Mouse (Mus musculus) intestine, postnatal 0 days (tissue): Measurements from ENCODE around the gene Car5a. TPM values are rescaled to one million over a fixed set of nuclear protein-coding genes. Genes with fewer than 3 reads are reported as not detected.

Experiments used
- ATAC-seq: fragments of 200-750 bp; cut with Nextera tagmentation; 2 replicates; pipeline ENCODE4 v1.8.0; 2017; ENCODE audit warnings: mild to moderate bottlenecking, moderate TSS enrichment, moderate library complexity
- H3K27ac ChIP-seq: fragments of 300-500 bp; sonication (generic); 2 replicates; pipeline ENCODE4 v1.5.1; 2014; ENCODE audit warnings: mild to moderate bottlenecking, low read depth, low read length, moderate library complexity
- H3K27me3 ChIP-seq: fragments of 300-500 bp; sonication (generic); replicated peaks from 2 replicates; pipeline ENCODE4 v1.6.1; 2014; ENCODE audit warnings: low read length, mixed read lengths; ENCODE audit not compliant: control insufficient read depth, insufficient read depth
- H3K36me3 ChIP-seq: fragments of 300-500 bp; sonication (generic); 2 replicates; pipeline ENCODE4 v1.6.1; 2014; ENCODE audit warnings: mild to moderate bottlenecking, moderate library complexity; ENCODE audit not compliant: control insufficient read depth, insufficient read depth
- H3K4me1 ChIP-seq: fragments of 300-500 bp; sonication (generic); replicated peaks from 2 replicates; pipeline ENCODE4 v1.6.1; 2014; ENCODE audit warnings: antibody characterized with exemption, low read length, mixed read lengths; ENCODE audit not compliant: control insufficient read depth, insufficient read depth
- H3K4me2 ChIP-seq: fragments of 300-500 bp; sonication (generic); replicated peaks from 2 replicates; pipeline ENCODE4 v1.6.1; 2014; ENCODE audit warnings: low read depth, mild to moderate bottlenecking, moderate library complexity
- H3K4me3 ChIP-seq: fragments of 300-500 bp; sonication (generic); 2 replicates; pipeline ENCODE4 v1.5.1; 2014; ENCODE audit warnings: low read depth, low read length
- H3K9ac ChIP-seq: fragments of 300-500 bp; sonication (generic); 2 replicates; pipeline ENCODE4 v1.6.1; 2014; ENCODE audit warnings: mild to moderate bottlenecking, low read depth, low read length
- H3K9me3 ChIP-seq: fragments of 300-500 bp; sonication (generic); 2 replicates; pipeline ENCODE4 v1.6.1; 2016; ENCODE audit warnings: mixed run types; ENCODE audit not compliant: control insufficient read depth
- CTCF ChIP-seq: sonication (generic); IDR thresholded peaks from 2 replicates; pipeline ENCODE4 v1.5.1; 2016; ENCODE audit warnings: low read depth, mild to moderate bottlenecking, control low read depth, antibody characterized with exemption, moderate library complexity
- WGBS: fragments of 180-500 bp; shearing (Covaris S2); extraction: QIAGEN DNeasy Blood & Tissue Kit; methylation state at CpG from one replicate; pipeline ENCODE4 v1.1.7; 2014; 5-methylcytosine and 5-hydroxymethylcytosine counted together
- polyA plus RNA-seq: library from polyadenylated mRNA; unstranded; fragments of >200 nt; fragmentation: Nextera tagmentation; extraction: Ambion mirVana; gene quantifications from 2 replicates; pipeline ENCODE4 v1.2.1, GENCODE M21; 2015

Gene Car5a
- polyA plus RNA-seq, 1 experiment from 2014 or later: 10.1 TPM

DNA sequence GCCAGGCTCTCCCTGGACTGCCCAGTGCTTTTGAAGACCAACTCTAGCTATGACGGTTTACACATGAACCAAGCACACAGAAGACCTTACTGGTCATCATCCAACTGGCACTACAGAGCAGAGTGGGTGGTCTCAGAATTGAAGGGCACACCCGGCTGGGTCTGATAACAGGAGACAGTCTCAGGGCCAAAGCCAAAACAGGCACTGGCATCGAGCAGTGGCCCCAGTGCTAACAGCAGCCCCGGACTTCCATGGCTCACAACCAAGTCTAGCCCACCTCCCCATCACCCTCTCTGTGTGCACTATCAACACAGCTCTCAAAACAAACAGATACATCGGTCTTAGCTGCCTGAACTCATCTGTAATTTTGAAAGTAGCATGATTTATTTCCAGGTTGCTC is 38.8 kb downstream of the Car5a start:
- H3K4me1 ChIP-seq: no peaks in the 10 kb centered on the region; the same call in none of the 2 replicates
- no peaks in the 10 kb centered on the region for H3K9me3 ChIP-seq
- ATAC-seq: no peak
- H3K27ac ChIP-seq: no peak overlapping the region
- H3K4me3 ChIP-seq: peak overlapping the region; percentile 71
- H3K27me3 ChIP-seq: no peaks in the 10 kb centered on the region
- peak overlapping the region; percentile 92 for H3K4me2 ChIP-seq
- H3K9ac ChIP-seq: no peak overlapping the region
- 19% methylated on average over 5 of the region's 5 CpGs for WGBS
- TF ChIP-seq CTCF: no peak
- no peaks in the 10 kb centered on the region for H3K36me3 ChIP-seq

DNA sequence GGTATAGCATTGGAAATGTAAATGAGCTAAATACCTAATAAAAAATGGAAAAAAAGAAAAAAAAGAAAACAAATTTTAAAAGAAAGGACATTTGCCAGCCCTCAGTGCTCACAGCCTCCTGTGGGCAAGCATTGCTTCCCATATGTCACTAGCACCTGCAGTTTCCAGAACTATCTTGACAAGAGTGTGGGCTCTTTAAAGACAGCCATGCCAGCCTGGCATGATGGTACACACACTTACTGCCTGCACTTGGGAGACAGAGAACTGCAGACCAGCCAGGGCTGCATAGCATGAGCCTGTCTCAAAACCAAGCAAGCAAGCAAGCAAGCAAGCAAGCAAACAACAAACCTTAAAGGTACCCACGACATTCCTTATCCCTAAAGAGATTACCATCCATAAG is 39.3 kb downstream of the Car5a start:
- no peak for TF ChIP-seq CTCF
- H3K9me3 ChIP-seq: no peaks in the 10 kb centered on the region
- no peak overlapping the region for H3K27ac ChIP-seq
- 47% methylated on average over 1 of the region's 1 CpGs for WGBS
- no peaks in the 10 kb centered on the region for H3K36me3 ChIP-seq
- no peak overlapping the region for H3K9ac ChIP-seq
- no peaks in the 10 kb centered on the region for H3K27me3 ChIP-seq
- no peak for ATAC-seq
- peak overlapping the region; percentile 92 for H3K4me2 ChIP-seq
- H3K4me1 ChIP-seq: no peaks in the 10 kb centered on the region; the same call in none of the 2 replicates
- H3K4me3 ChIP-seq: peak overlapping the region; percentile 71; the same call in 1 of the 2 replicates

DNA sequence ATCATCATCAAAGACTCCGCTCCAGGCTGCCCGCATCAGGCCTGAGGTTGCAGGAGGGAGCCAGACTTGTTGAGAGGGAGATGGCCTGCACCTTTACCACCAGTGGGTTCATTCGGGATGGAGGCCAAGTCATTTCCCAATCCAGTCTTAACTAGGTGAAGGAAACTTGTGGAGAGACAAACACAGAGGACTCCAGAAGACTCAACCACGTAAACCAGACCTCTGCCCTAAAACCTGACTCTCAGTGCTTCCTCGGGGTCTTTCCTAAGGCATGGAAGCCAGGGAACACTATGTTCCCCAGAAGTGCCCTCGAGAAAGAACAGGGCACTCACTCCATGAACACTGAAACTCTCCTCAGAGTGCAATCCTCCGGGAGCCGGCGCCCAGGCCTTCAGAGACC is 39.7 kb downstream of the Car5a start:
- H3K36me3 ChIP-seq: no peaks in the 10 kb centered on the region
- 83% methylated on average over 9 of the region's 9 CpGs for WGBS
- no peaks in the 10 kb centered on the region; the same call in none of the 2 replicates for H3K4me1 ChIP-seq
- no peak for ATAC-seq
- TF ChIP-seq CTCF: no peak
- H3K9ac ChIP-seq: no peak overlapping the region
- no peak overlapping the region for H3K4me2 ChIP-seq
- H3K4me3 ChIP-seq: no peak overlapping the region
- H3K9me3 ChIP-seq: no peaks in the 10 kb centered on the region
- H3K27ac ChIP-seq: no peak overlapping the region
- no peaks in the 10 kb centered on the region for H3K27me3 ChIP-seq

DNA sequence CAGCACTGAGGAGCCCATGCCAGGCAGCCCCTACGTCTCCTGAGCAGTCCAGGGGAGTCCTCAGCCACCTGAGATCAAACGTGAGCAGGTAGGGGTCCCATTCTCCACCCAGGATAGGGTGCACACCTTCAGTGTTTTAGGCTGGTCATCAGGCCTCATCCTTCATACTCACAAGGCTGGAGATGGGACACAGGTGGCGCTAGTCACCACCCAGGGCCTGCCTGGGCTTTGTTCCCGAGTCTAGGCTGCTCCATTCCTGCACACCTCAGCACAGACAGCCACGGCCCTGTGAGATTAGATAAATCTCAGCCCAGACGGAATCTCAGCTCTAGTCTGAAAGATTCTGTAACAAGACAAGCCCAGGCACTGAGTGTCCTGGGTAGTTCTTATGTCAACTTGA is 40.7 kb downstream of the Car5a start:
- Histone ChIP-seq H3K36me3 (no peaks in the 10 kb centered on the region), H3K4me3 (no peak overlapping the region), H3K27me3 (no peaks in the 10 kb centered on the region), H3K9ac (no peak overlapping the region), H3K4me1 (peaks cover 2% of the 10 kb centered on the region), H3K9me3 (no peaks in the 10 kb centered on the region), H3K4me2 (no peak overlapping the region), H3K27ac (no peak overlapping the region)
- peak; percentile 62 for TF ChIP-seq CTCF
- WGBS: 44% methylated on average over 6 of the region's 6 CpGs
- no peak for ATAC-seq

DNA sequence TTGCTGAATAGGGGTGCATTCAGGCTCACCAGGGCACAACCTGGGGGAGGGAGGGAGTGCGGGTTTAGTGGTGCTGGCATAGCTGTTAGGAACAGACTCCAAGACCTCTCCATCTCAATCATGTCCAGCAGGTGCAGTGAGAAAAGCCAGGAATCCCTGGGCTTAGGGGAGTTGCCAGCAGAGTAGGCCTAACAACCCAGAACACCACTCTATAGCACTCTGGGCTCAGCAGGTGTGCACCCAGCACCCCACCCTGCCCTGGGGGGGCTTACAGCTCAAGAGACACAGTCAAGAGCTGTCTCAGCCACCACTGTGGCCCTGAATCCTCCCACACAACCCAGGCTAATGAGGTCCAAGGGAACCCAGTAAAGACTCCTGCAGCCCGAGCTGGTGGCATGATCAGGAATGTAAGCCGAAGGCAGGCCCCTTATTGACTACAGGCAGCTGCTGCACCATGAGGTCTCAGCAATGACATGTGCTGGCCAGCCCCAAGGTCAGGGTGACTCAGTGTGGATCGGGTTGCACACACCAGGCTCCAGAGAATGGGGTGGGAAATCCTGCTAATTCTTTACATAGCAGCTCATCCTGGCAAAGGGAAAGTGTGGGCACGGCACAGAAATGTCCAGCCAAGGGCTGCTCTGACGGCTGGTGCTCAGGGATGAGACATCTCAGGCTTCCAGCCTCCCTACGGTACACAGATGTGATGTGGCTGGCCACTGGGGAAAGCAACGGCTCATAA is 43.0 kb downstream of the Car5a start:
- Histone ChIP-seq H3K4me1 (peaks cover 16% of the 10 kb centered on the region), H3K27ac (no peak overlapping the region; the same call in 1 of the 2 replicates), H3K4me3 (no peak overlapping the region), H3K27me3 (no peaks in the 10 kb centered on the region), H3K36me3 (no peaks in the 10 kb centered on the region), H3K4me2 (no peak overlapping the region), H3K9me3 (no peaks in the 10 kb centered on the region), H3K9ac (no peak overlapping the region)
- ATAC-seq: no peak
- TF ChIP-seq CTCF: no peak
- 46% methylated on average over 8 of the region's 8 CpGs for WGBS

DNA sequence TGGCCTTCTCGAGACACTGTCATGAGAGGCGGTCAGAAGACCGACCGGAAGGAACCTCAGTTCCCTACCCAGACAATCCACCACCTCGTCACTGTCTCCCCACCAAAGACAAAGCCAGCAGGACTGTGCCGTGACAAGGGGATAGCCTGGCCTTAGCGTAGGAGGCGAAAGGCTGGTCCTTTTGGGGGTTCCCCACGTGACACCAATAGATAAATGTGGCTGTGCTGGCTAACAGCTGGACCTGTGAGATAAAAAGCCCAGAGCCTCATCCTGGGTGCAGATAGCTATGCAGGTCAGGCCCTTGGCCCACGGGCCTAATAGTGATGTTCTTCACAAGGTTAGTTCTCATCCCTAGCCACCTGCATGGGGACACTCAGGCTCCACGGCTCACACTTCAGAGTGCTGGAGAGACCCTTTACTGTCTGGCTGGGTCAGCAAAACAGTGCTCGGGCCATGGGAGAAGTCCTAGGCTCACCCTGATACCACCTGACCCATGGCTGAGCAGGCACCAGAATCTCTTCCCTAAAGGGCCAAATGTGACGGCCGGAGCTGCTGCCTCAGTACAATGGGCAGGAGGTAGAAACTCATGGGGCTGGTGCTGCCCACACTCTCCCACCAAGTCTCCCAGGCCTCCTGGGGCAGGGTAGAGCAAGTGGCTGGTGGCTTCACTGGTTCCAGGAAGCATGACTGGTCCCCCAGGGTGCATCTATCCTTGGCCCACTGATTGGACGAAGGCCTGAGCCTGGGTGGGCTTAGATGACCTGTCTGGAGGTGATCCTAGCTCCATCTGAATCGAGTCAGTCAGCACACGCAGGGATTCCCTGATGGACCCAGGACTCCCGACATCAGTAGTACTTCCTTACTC is 45.3 kb downstream of the Car5a start:
- H3K4me3 ChIP-seq: no peak overlapping the region
- whole genome bisulfite sequencing: 76% methylated on average over 18 of the region's 18 CpGs
- H3K27me3 ChIP-seq: no peaks in the 10 kb centered on the region
- ATAC-seq: no peak
- H3K4me2 ChIP-seq: no peak overlapping the region
- peak overlapping the region; percentile 94; the same call in 1 of the 2 replicates for H3K27ac ChIP-seq
- no peaks in the 10 kb centered on the region for H3K36me3 ChIP-seq
- no peak overlapping the region for H3K9ac ChIP-seq
- H3K4me1 ChIP-seq: peaks cover 16% of the 10 kb centered on the region
- no peaks in the 10 kb centered on the region for H3K9me3 ChIP-seq
- TF ChIP-seq CTCF: no peak
